Mouse (Mus musculus) liver, adult 2 months (tissue): ENCODE measurements around the gene Gnl1.

Experiments
- CTCF ChIP-seq: fragments of 200-500 bp; IDR thresholded peaks from 2 replicates; pipeline ENCODE4 v1.5.1; 2011; ENCODE audit warnings: low read depth, low read length, control low read depth
- POLR2A ChIP-seq: fragments of 200-500 bp; IDR thresholded peaks from 2 replicates; pipeline ENCODE4 v1.6.1; 2011; ENCODE audit warnings: low read length, control low read depth; ENCODE audit not compliant: insufficient read depth; ENCODE audit errors: extremely low read depth

GRCm38 (mm10) chr17:36020191-36021073 is 40.8 kb downstream of the Gnl1 start, which contains the start of gene H2-T24:
- TF ChIP-seq CTCF: peak; percentile 18; the same call in 1 of the 2 replicates
- TF ChIP-seq POLR2A: no peak
